Mouse (Mus musculus): ENCODE results near the gene Vwa5b1. TPM values are rescaled to one million over a fixed set of nuclear protein-coding genes. Genes with fewer than 3 reads are reported as not detected.

Gene Vwa5b1
- polyA plus RNA-seq, 1 experiment from 2014 or later, result not detected

GRCm38 (mm10) chr4:138524769-138525168 lies 110.9 kb downstream of the Vwa5b1 start:
- no peaks in the 10 kb centered on the region for H3K36me3 ChIP-seq
- DNase-seq (no peak), ATAC-seq (ENCODE audit: low read depth) (no peak)
- H3K9ac ChIP-seq, result no peak overlapping the region
- no peak overlapping the region for H3K27ac ChIP-seq
- no peaks in the 10 kb centered on the region for H3K9me3 ChIP-seq (replicated peaks)
- H3K27me3 ChIP-seq, result no peaks in the 10 kb centered on the region
- H3K4me1 ChIP-seq (replicated peaks), result no peaks in the 10 kb centered on the region
- H3K4me2 ChIP-seq, result no peak overlapping the region
- H3K4me3 ChIP-seq (replicated peaks), result no peak overlapping the region
- 63% methylated on average over 9 of the region's 9 CpGs for WGBS (ENCODE audit: insufficient replicate concordance)

GRCm38 (mm10) chr4:138523775-138524174 lies 111.9 kb downstream of the Vwa5b1 start:
- H3K9ac ChIP-seq, result no peak overlapping the region
- H3K27ac ChIP-seq, result no peak overlapping the region
- no peaks in the 10 kb centered on the region for H3K27me3 ChIP-seq
- 13% methylated on average over 7 of the region's 7 CpGs for WGBS (ENCODE audit: insufficient replicate concordance)
- H3K4me3 ChIP-seq (replicated peaks), result no peak overlapping the region
- no peak overlapping the region for H3K4me2 ChIP-seq
- H3K4me1 ChIP-seq (replicated peaks), result no peaks in the 10 kb centered on the region
- H3K9me3 ChIP-seq (replicated peaks), result no peaks in the 10 kb centered on the region
- ATAC-seq (ENCODE audit: low read depth), result no peak
- H3K36me3 ChIP-seq, result no peaks in the 10 kb centered on the region
- no peak for DNase-seq

- no peak for ATAC-seq (ENCODE audit: low read depth)
- no peak for DNase-seq
- WGBS (ENCODE audit: insufficient replicate concordance), result 19% methylated on average over 7 of the region's 7 CpGs
These were observed 113.4 kb downstream of the Vwa5b1 start for GRCm38 (mm10) chr4:138522296-138522695.

GRCm38 (mm10) chr4:138517153-138517789 lies 118.4 kb downstream of the Vwa5b1 start:
- WGBS (ENCODE audit: insufficient replicate concordance), result 52% methylated on average over 9 of the region's 9 CpGs
- DNase-seq (no peak), ATAC-seq (ENCODE audit: low read depth) (no peak)
- H3K9me3 ChIP-seq (replicated peaks), result no peaks in the 10 kb centered on the region
- no peak overlapping the region for H3K4me2 ChIP-seq
- H3K4me3 ChIP-seq (replicated peaks), result no peak overlapping the region
- no peaks in the 10 kb centered on the region for H3K4me1 ChIP-seq (replicated peaks)
- no peaks in the 10 kb centered on the region for H3K36me3 ChIP-seq
- H3K9ac ChIP-seq, result no peak overlapping the region
- H3K27ac ChIP-seq, result no peak overlapping the region
- H3K27me3 ChIP-seq, result 0 out of 2 replicates have a peak, but pooled peaks cover 3% of the 10 kb centered on the region

More at GRCm38 (mm10) chr4:138522296-138522695, 113.4 kb downstream of the Vwa5b1 start:
- H3K4me2 ChIP-seq, result no peak overlapping the region
- no peak overlapping the region for H3K4me3 ChIP-seq (replicated peaks)
- H3K36me3 ChIP-seq, result no peaks in the 10 kb centered on the region
- no peaks in the 10 kb centered on the region for H3K27me3 ChIP-seq
- no peak overlapping the region for H3K27ac ChIP-seq
- H3K4me1 ChIP-seq (replicated peaks), result no peaks in the 10 kb centered on the region
- H3K9ac ChIP-seq, result no peak overlapping the region
- no peaks in the 10 kb centered on the region for H3K9me3 ChIP-seq (replicated peaks)

GRCm38 (mm10) chr4:138516448-138516847 lies 119.2 kb downstream of the Vwa5b1 start:
- Histone ChIP-seq H3K4me1 (replicated peaks) (no peaks in the 10 kb centered on the region), H3K27me3 (0 out of 2 replicates have a peak, but pooled peaks cover 3% of the 10 kb centered on the region), H3K9ac (no peak overlapping the region), H3K4me2 (no peak overlapping the region), H3K27ac (no peak overlapping the region), H3K36me3 (no peaks in the 10 kb centered on the region), H3K9me3 (replicated peaks) (no peaks in the 10 kb centered on the region), H3K4me3 (replicated peaks) (no peak overlapping the region)
- DNase-seq, result no peak
- WGBS (ENCODE audit: insufficient replicate concordance), result 42% methylated on average over 3 of the region's 3 CpGs
- ATAC-seq (ENCODE audit: low read depth), result no peak

Other genes with a start within 250 kb of the Vwa5b1 start
- gene Fam43b, start 239.4 kb downstream of the Vwa5b1 start, polyA plus RNA-seq (2015; fragmentation: Nextera tagmentation; extraction: Ambion mirVana), result not detected in 2 replicates
- 11.2 and 11.4 TPM in 2 replicates for gene Mul1, start 201.2 kb downstream of the Vwa5b1 start, polyA plus RNA-seq (2015; fragmentation: Nextera tagmentation; extraction: Ambion mirVana)
- gene Camk2n1, start 181.6 kb downstream of the Vwa5b1 start, polyA plus RNA-seq (2015; fragmentation: Nextera tagmentation; extraction: Ambion mirVana), result 1.2 and 1.3 TPM in 2 replicates
- 0.13 TPM in 1 of 2 replicates, not detected in the other for gene Pla2g2c, start 88.9 kb upstream of the Vwa5b1 start, polyA plus RNA-seq (2015; fragmentation: Nextera tagmentation; extraction: Ambion mirVana)
- gene Ubxn10, start 101.3 kb upstream of the Vwa5b1 start, polyA plus RNA-seq (2015; fragmentation: Nextera tagmentation; extraction: Ambion mirVana), result 0.05 and 0.07 TPM in 2 replicates
- gene Pla2g2f, start 121.7 kb upstream of the Vwa5b1 start, polyA plus RNA-seq (2015; fragmentation: Nextera tagmentation; extraction: Ambion mirVana), result not detected in 2 replicates
- gene Pla2g2d, start 139.9 kb upstream of the Vwa5b1 start, polyA plus RNA-seq (2015; fragmentation: Nextera tagmentation; extraction: Ambion mirVana), result not detected in 2 replicates
- gene Pla2g5, start 227.6 kb upstream of the Vwa5b1 start, polyA plus RNA-seq (2015; fragmentation: Nextera tagmentation; extraction: Ambion mirVana), result not detected in 2 replicates
- gene Gm13030, start 238.1 kb upstream of the Vwa5b1 start, polyA plus RNA-seq (2015; fragmentation: Nextera tagmentation; extraction: Ambion mirVana), result not detected in 2 replicates
- not detected in 2 replicates for gene Pla2g2e, start 242.1 kb upstream of the Vwa5b1 start, polyA plus RNA-seq (2015; fragmentation: Nextera tagmentation; extraction: Ambion mirVana)